Mouse (Mus musculus): ENCODE results near the gene Ric3.
"Not testable (repeated sequence)": the region's sequence is repeated elsewhere in the genome, so short reads cannot be mapped to it uniquely, and the experiment has no call there.

Ric3 gene

GRCm38 (mm10) chr7:109083113-109083812 is at the start of gene Ric3:
Ric3 (minus strand) TSS chr7:109083331.
- peak; percentile 92 for DNase-seq

GRCm38 (mm10) chr7:109131565-109131964 is 48.4 kb upstream of the Ric3 start:
- no peak for DNase-seq

GRCm38 (mm10) chr7:109129946-109130686 is 47.0 kb upstream of the Ric3 start:
- no peak for DNase-seq

GRCm38 (mm10) chr7:109129442-109129841 is 46.3 kb upstream of the Ric3 start:
- no peak for DNase-seq

- no peak for DNase-seq
Observed at GRCm38 (mm10) chr7:109115929-109116328, 32.8 kb upstream of the Ric3 start.

- not testable (repeated sequence) for DNase-seq
Observed at GRCm38 (mm10) chr7:109115488-109115887, 32.4 kb upstream of the Ric3 start.

GRCm38 (mm10) chr7:109114950-109115349 is 31.8 kb upstream of the Ric3 start:
- no peak for DNase-seq

- no peak for DNase-seq
Observed at GRCm38 (mm10) chr7:109111000-109111399, 27.9 kb upstream of the Ric3 start.

- no peak for DNase-seq
Observed at GRCm38 (mm10) chr7:109104894-109105293, 21.8 kb upstream of the Ric3 start.

GRCm38 (mm10) chr7:109101167-109101566 is 18.0 kb upstream of the Ric3 start:
- DNase-seq, result no peak

GRCm38 (mm10) chr7:109098145-109099018 is 15.3 kb upstream of the Ric3 start:
- peak; percentile 55 for DNase-seq

- no peak for DNase-seq
Observed at GRCm38 (mm10) chr7:109097203-109097602, 14.1 kb upstream of the Ric3 start.

GRCm38 (mm10) chr7:109096618-109097017 is 13.5 kb upstream of the Ric3 start:
- no peak for DNase-seq

GRCm38 (mm10) chr7:109094294-109094693 is 11.2 kb upstream of the Ric3 start:
- no peak for DNase-seq

GRCm38 (mm10) chr7:109091316-109091715 is 8.2 kb upstream of the Ric3 start:
- DNase-seq, result not testable (repeated sequence)

- no peak for DNase-seq
Observed at GRCm38 (mm10) chr7:109086946-109087345, 3.8 kb upstream of the Ric3 start.

- DNase-seq, result peak; percentile 29
Observed at GRCm38 (mm10) chr7:109083813-109084184, 668 bp upstream of the Ric3 start.

GRCm38 (mm10) chr7:109082269-109083112 is 640 bp downstream of the Ric3 start:
- DNase-seq, result no peak

- no peak for DNase-seq
Observed at GRCm38 (mm10) chr7:109072326-109072725, 10.8 kb downstream of the Ric3 start.

GRCm38 (mm10) chr7:109069641-109070040 is 13.5 kb downstream of the Ric3 start:
- no peak for DNase-seq

- no peak for DNase-seq
Observed at GRCm38 (mm10) chr7:109059536-109059935, 23.6 kb downstream of the Ric3 start.

- peak; percentile 91 for DNase-seq
Observed at GRCm38 (mm10) chr7:109050831-109051230, 32.3 kb downstream of the Ric3 start.

Measured in cerebellum, adult 9-11 months (tissue).